Mouse (Mus musculus) left cerebral cortex, postnatal 36 days (tissue): ENCODE results near the gene Gm10488. TPM values are rescaled to one million over a fixed set of nuclear protein-coding genes. Genes with fewer than 3 reads are reported as not detected.
"Not testable (repeated sequence)": the region's sequence is repeated elsewhere in the genome, so short reads cannot be mapped to it uniquely, and the experiment has no call there.

ENCODE experiments used
- DNase-seq, 2 experiments: peaks; one replicate each; pipeline ENCODE4 v3.0.0; 2021 to 2022; ENCODE audit warnings: low spot score in 2 of 2, mixed read lengths in 1 of 2
- intact Hi-C: fragments of 180-260 bp; cut with DNase I; formaldehyde crosslinking; loops from one replicate; pipeline ENCODE4 v1.15.1; 2025
- microRNA-seq: library from miRNA; unstranded; fragments of <30 nt; microRNA quantifications from one replicate; pipeline ENCODE4 v1.2.0, GENCODE M21; 2022
- total RNA-seq, 2 experiments: library from RNA; stranded (reverse); gene quantifications; 2 replicates each; pipeline ENCODE4 v1.2.3; 2021

Gene Gm10488
- total RNA-seq, result not detected

DNA sequence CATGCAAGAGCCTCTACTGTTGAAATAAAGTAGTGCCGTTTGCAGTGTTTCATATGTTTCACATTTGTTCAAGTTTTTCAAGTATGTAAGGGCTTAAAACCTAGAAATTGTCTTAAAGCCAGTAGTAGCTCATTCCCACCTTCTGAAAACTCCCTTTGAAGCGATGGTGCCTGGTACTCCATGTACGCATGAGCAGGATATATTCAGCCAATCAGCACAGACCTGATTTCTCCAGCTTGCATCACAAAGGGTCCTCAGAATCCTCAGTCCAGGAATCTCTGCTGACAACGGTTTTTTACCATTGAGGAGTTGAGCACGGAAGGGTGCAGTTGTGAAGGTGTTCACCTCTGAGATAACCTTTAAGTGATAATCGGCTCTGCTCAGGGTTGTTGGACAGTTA, at the start of gene Gm10488:
Gene Gm10488, plus strand, starts transcription at position 301 of the 400 bp plus-strand sequence.
- intact Hi-C loops, DNase-seq: not testable (repeated sequence)

Small RNAs within 50 kb of the gene (microRNA-seq; reads per million reads assigned to microRNA genes)
- gene Gm44298, result not detected
